Mouse (Mus musculus) right cerebral cortex, adult 18-20 months (tissue): ENCODE measurements around the gene Cpt1a.

Experiments used
- DNase-seq: peaks from one replicate; pipeline ENCODE4 v3.0.0; 2022; ENCODE audit warnings: mixed read lengths

Gene Cpt1a

GRCm38 (mm10) chr19:3325771-3326478 lies 3.8 kb downstream of the Cpt1a start:
- no peak for DNase-seq

GRCm38 (mm10) chr19:3326479-3327047 lies 4.4 kb downstream of the Cpt1a start:
- DNase-seq = no peak

GRCm38 (mm10) chr19:3333247-3333646 lies 11.1 kb downstream of the Cpt1a start:
- DNase-seq = no peak

GRCm38 (mm10) chr19:3333694-3334515 lies 11.8 kb downstream of the Cpt1a start:
- DNase-seq = no peak

GRCm38 (mm10) chr19:3334550-3334949 lies 12.4 kb downstream of the Cpt1a start:
- DNase-seq = no peak

GRCm38 (mm10) chr19:3335917-3336316 lies 13.8 kb downstream of the Cpt1a start:
- no peak for DNase-seq

- no peak for DNase-seq
Observed at GRCm38 (mm10) chr19:3336485-3337255, 14.5 kb downstream of the Cpt1a start.

- no peak for DNase-seq
Observed at GRCm38 (mm10) chr19:3339187-3339586, 17.1 kb downstream of the Cpt1a start.

GRCm38 (mm10) chr19:3341021-3341420 lies 18.9 kb downstream of the Cpt1a start:
- peak; percentile 65 for DNase-seq

- no peak for DNase-seq
Observed at GRCm38 (mm10) chr19:3343929-3344328, 21.8 kb downstream of the Cpt1a start.

GRCm38 (mm10) chr19:3344636-3345544 lies 22.8 kb downstream of the Cpt1a start:
- DNase-seq = no peak

GRCm38 (mm10) chr19:3347784-3348183 lies 25.6 kb downstream of the Cpt1a start:
- DNase-seq = no peak

- no peak for DNase-seq
Observed at GRCm38 (mm10) chr19:3353415-3354111, 31.4 kb downstream of the Cpt1a start.

- DNase-seq = no peak
Observed at GRCm38 (mm10) chr19:3355096-3355495, 33.0 kb downstream of the Cpt1a start.

- DNase-seq = no peak
Observed at GRCm38 (mm10) chr19:3356516-3356915, 34.4 kb downstream of the Cpt1a start.

GRCm38 (mm10) chr19:3357620-3358019 lies 35.5 kb downstream of the Cpt1a start:
- DNase-seq = no peak

- DNase-seq = no peak
Observed at GRCm38 (mm10) chr19:3359841-3360588, 37.9 kb downstream of the Cpt1a start.

GRCm38 (mm10) chr19:3363510-3363909 lies 41.4 kb downstream of the Cpt1a start:
- no peak for DNase-seq

- no peak for DNase-seq
Observed at GRCm38 (mm10) chr19:3365089-3365488, 43.0 kb downstream of the Cpt1a start.

- DNase-seq = no peak
Observed at GRCm38 (mm10) chr19:3368276-3368675, 46.1 kb downstream of the Cpt1a start.

- DNase-seq = no peak
Observed at GRCm38 (mm10) chr19:3373380-3373779, 51.2 kb downstream of the Cpt1a start.
